In genomic region chr4:110290056-110290455, GRCm38 (mm10) we compare ENCODE assay signal across 10 mouse cellular contexts.
DNase-seq lines count a peak whose midpoint lies in the region; ATAC-seq lines count a peak whose summit lies in the region.
"Had no signal": no experiment of that assay in that cellular context is flagged by ENCODE, and none has a peak within 500 bp of the region (broad histone marks: within the 10 kb centered on the region; RNA-seq: fewer than 3 reads in every experiment).

No protein-coding gene starts in this region.

- 0 out of 2 replicates have a peak, but pooled peaks cover 2% of the 10 kb centered on the region for H3K4me1 ChIP-seq in embryonic facial prominence, embryonic 14.5 days (ENCODE audit: control insufficient read depth, insufficient read depth, low read length)
- H3K4me1 ChIP-seq in kidney, embryonic 16.5 days (ENCODE audit: insufficient read depth, low read length), result peaks cover 14% of the 10 kb centered on the region

- peak; percentile 40 to 45 for DNase-seq in left cerebral cortex, postnatal 25 days (ENCODE audit: low spot score in 2 of 2)
- DNase-seq in left cerebral cortex, adult 8-10 months (ENCODE audit: low spot score in 2 of 2), result no peak
- peak; percentile 25 for DNase-seq in embryonic facial prominence, embryonic 14.5 days (ENCODE audit: low spot score)
- peak; percentile 73 for DNase-seq in left cerebral cortex, postnatal 4 days
- peak; percentile 15 for DNase-seq in right cerebral cortex, postnatal 14 days
- no peak for DNase-seq in spleen, postnatal 36 days (ENCODE audit: low spot score in 2 of 2)
- DNase-seq: heart, postnatal 14 days had no signal

- no peaks in the 10 kb centered on the region for H3K27me3 ChIP-seq in embryonic facial prominence, embryonic 14.5 days (replicated peaks; ENCODE audit: control insufficient read depth, insufficient read depth, low read length)
- no peaks in the 10 kb centered on the region for H3K27me3 ChIP-seq in kidney, embryonic 16.5 days (ENCODE audit: insufficient read depth, low read length)

- no peak overlapping the region for H3K9ac ChIP-seq in embryonic facial prominence, embryonic 14.5 days (ENCODE audit: low read depth, low read length)
- H3K9ac ChIP-seq in kidney, embryonic 16.5 days (replicated peaks; ENCODE audit: low read length), result no peak overlapping the region

- H3K27ac ChIP-seq in embryonic facial prominence, embryonic 14.5 days (replicated peaks; ENCODE audit: low read depth, low read length), result no peak overlapping the region
- no peak overlapping the region for H3K27ac ChIP-seq in kidney, embryonic 16.5 days (ENCODE audit: low read length)

- intact Hi-C loops in left cerebral cortex, postnatal 25 days (cut with DNase I), result no loop called here
- intact Hi-C loops in left cerebral cortex, postnatal 4 days (cut with DNase I), result no loop called here

- no peaks in the 10 kb centered on the region for H3K9me3 ChIP-seq in embryonic facial prominence, embryonic 14.5 days (ENCODE audit: control insufficient read depth, low read length)
- H3K9me3 ChIP-seq in kidney, embryonic 16.5 days (ENCODE audit: low read length), result no peaks in the 10 kb centered on the region

- no peak overlapping the region; the same call in 1 of the 2 replicates for H3K4me2 ChIP-seq in embryonic facial prominence, embryonic 14.5 days (ENCODE audit: low read depth, low read length)
- H3K4me2 ChIP-seq in kidney, embryonic 16.5 days (replicated peaks; ENCODE audit: low read depth, low read length), result no peak overlapping the region

- no peaks in the 10 kb centered on the region for H3K36me3 ChIP-seq in embryonic facial prominence, embryonic 14.5 days (ENCODE audit: control insufficient read depth, insufficient read depth, low read length)
- H3K36me3 ChIP-seq in kidney, embryonic 16.5 days (ENCODE audit: insufficient read depth, low read length), result no peaks in the 10 kb centered on the region

- peak; percentile 54; the same call in 1 of the 2 replicates for ATAC-seq in embryonic facial prominence, embryonic 14.5 days (ENCODE audit: low read depth)
- no peak for ATAC-seq in kidney, embryonic 16.5 days (ENCODE audit: low FRiP score, low TSS enrichment)
- ATAC-seq in CD4-positive, CD25-positive, alpha-beta regulatory T cell, adult 4 months, result no peak

- 54% methylated on average over 12 of the region's 12 CpGs for WGBS in embryonic facial prominence, embryonic 14.5 days
- WGBS in kidney, embryonic 16.5 days, result 74% methylated on average over 12 of the region's 12 CpGs

- no peak overlapping the region for H3K4me3 ChIP-seq in embryonic facial prominence, embryonic 14.5 days (ENCODE audit: low read depth, low read length)
- H3K4me3 ChIP-seq in kidney, embryonic 16.5 days (ENCODE audit: low read length), result no peak overlapping the region
- H3K4me3 ChIP-seq: erythroblast, embryonic 14.5 days had no signal

Comparison
In these comparisons a context has a peak if more than half of its experiments do, and no peak if none do; other contexts are left out.
1. DNase-seq: peak in left cerebral cortex, postnatal 25 days (2 of 2), embryonic facial prominence, embryonic 14.5 days (single experiment), left cerebral cortex, postnatal 4 days (single experiment) and right cerebral cortex, postnatal 14 days (single experiment); none in left cerebral cortex, adult 8-10 months (0 of 2) and spleen, postnatal 36 days (0 of 2).